Comparison of ENCODE assay signal across 13 mouse cellular contexts in the genomic region with DNA sequence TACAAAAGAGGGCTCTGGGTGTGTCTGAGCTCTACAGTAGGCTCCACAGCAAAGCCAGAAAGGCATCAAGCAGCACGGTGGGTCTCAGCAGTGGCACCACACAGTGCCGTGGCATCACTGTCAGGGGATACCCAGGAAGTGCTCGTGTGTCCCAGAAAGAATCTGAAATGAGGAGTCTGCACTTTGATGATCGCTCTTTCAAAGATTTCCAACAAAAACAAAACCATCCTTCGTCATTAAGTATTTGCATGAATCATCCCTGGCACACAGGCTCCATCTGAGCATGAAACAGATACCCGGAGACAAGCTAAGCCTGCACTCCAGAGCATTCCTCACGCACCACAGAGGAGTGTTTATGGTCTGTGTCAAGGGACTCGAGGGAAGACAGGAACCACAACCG.
DNase-seq lines count a peak whose midpoint lies in the region; ATAC-seq and TF ChIP-seq lines count a peak whose summit lies in the region.
"Had no signal": no experiment of that assay in that cellular context is flagged by ENCODE, and none has a peak within 500 bp of the region (broad histone marks: within the 10 kb centered on the region; RNA-seq: fewer than 3 reads in every experiment).

No protein-coding gene starts in this region.

- no peak for TF ChIP-seq CTCF in thymus, adult 2 months (IDR thresholded peaks at IDR 0.05; ENCODE audit: borderline replicate concordance, control insufficient read depth, extremely low read depth, insufficient read depth, low read length, poor library complexity)
- no peak for TF ChIP-seq CTCF in stomach, postnatal 0 days (IDR thresholded peaks at IDR 0.05; ENCODE audit: low read depth)

- ATAC-seq in heart, embryonic 14.5 days (ENCODE audit: insufficient number of reproducible peaks, insufficient read depth, low FRiP score, low read depth), result no peak
- peak; percentile 58; the same call in 1 of the 2 replicates for ATAC-seq in embryonic facial prominence, embryonic 14.5 days (ENCODE audit: low read depth)
- ATAC-seq in stomach, postnatal 0 days (ENCODE audit: low FRiP score, low TSS enrichment), result peak; percentile 53; the same call in 1 of the 2 replicates
- ATAC-seq: activated CD4-positive, CD25-positive, alpha-beta regulatory T cell, adult 4 months had no signal

- no peaks in the 10 kb centered on the region for H3K9me3 ChIP-seq in heart, embryonic 14.5 days (ENCODE audit: control insufficient read depth, low read length)
- H3K9me3 ChIP-seq in embryonic facial prominence, embryonic 14.5 days (ENCODE audit: control insufficient read depth, low read length), result no peaks in the 10 kb centered on the region
- no peaks in the 10 kb centered on the region for H3K9me3 ChIP-seq in stomach, postnatal 0 days (ENCODE audit: control insufficient read depth, low read length)
- H3K9me3 ChIP-seq: forebrain, embryonic 10.5 days; neural tube, embryonic 12.5 days had no signal

- H3K4me3 ChIP-seq in heart, embryonic 14.5 days (ENCODE audit: control insufficient read depth in 1 of 2, insufficient read depth in 1 of 2, low read depth in 1 of 2, low read length in 2 of 2), result no peak overlapping the region
- no peak overlapping the region for H3K4me3 ChIP-seq in thymus, adult 2 months (ENCODE audit: control insufficient read depth, insufficient read depth, low read length)
- H3K4me3 ChIP-seq in embryonic facial prominence, embryonic 14.5 days (ENCODE audit: low read depth, low read length), result no peak overlapping the region
- no peak overlapping the region for H3K4me3 ChIP-seq in stomach, postnatal 0 days (ENCODE audit: low read depth, low read length)
- H3K4me3 ChIP-seq: forebrain, embryonic 10.5 days; neural tube, embryonic 12.5 days had no signal

- H3K27ac ChIP-seq in heart, embryonic 14.5 days (replicated peaks in 1 of 2; ENCODE audit: control insufficient read depth in 1 of 2, insufficient read depth in 1 of 2, low read depth in 2 of 2, low read length in 2 of 2), result peak overlapping the region; percentile 34 to 36; a peak in 1 of 4 replicates
- peak overlapping the region; percentile 9; the same call in 1 of the 2 replicates for H3K27ac ChIP-seq in thymus, adult 2 months (ENCODE audit: control insufficient read depth, insufficient read depth, low read length)
- no peak overlapping the region; the same call in 1 of the 2 replicates for H3K27ac ChIP-seq in embryonic facial prominence, embryonic 14.5 days (replicated peaks; ENCODE audit: low read depth, low read length)
- H3K27ac ChIP-seq in stomach, postnatal 0 days (replicated peaks), result no peak overlapping the region
- H3K27ac ChIP-seq: forebrain, embryonic 10.5 days; neural tube, embryonic 12.5 days had no signal

- H3K4me1 ChIP-seq in heart, embryonic 14.5 days (ENCODE audit: control insufficient read depth in 2 of 2, insufficient read depth in 2 of 2, low read length in 2 of 2), result peaks cover 26 to 38% of the 10 kb centered on the region in 2 experiments
- H3K4me1 ChIP-seq in thymus, adult 2 months (replicated peaks; ENCODE audit: control insufficient read depth, insufficient read depth, low read length), result peaks cover 36% of the 10 kb centered on the region
- peaks cover 24% of the 10 kb centered on the region for H3K4me1 ChIP-seq in embryonic facial prominence, embryonic 14.5 days (ENCODE audit: control insufficient read depth, insufficient read depth, low read length)
- no peaks in the 10 kb centered on the region for H3K4me1 ChIP-seq in stomach, postnatal 0 days (replicated peaks; ENCODE audit: control insufficient read depth, insufficient read depth)

- no peak for TF ChIP-seq EP300 in stomach, postnatal 0 days (optimal IDR thresholded peaks at IDR 0.05)

- 41% methylated on average over 9 of the region's 9 CpGs for WGBS in heart, embryonic 14.5 days
- 79% methylated on average over 9 of the region's 9 CpGs for WGBS in thymus, adult 2 months
- WGBS in embryonic facial prominence, embryonic 14.5 days, result 39% methylated on average over 9 of the region's 9 CpGs
- 45% methylated on average over 9 of the region's 9 CpGs for WGBS in stomach, postnatal 0 days

- H3K27me3 ChIP-seq in heart, embryonic 14.5 days (ENCODE audit: control insufficient read depth, insufficient read depth, low read length), result no peaks in the 10 kb centered on the region
- H3K27me3 ChIP-seq in thymus, adult 2 months (ENCODE audit: control insufficient read depth, insufficient read depth, low read length), result no peaks in the 10 kb centered on the region
- H3K27me3 ChIP-seq in embryonic facial prominence, embryonic 14.5 days (replicated peaks; ENCODE audit: control insufficient read depth, insufficient read depth, low read length), result no peaks in the 10 kb centered on the region
- no peaks in the 10 kb centered on the region for H3K27me3 ChIP-seq in stomach, postnatal 0 days (ENCODE audit: control insufficient read depth, insufficient read depth, low read length)
- H3K27me3 ChIP-seq: neural tube, embryonic 12.5 days had no signal

- DNase-seq in heart, postnatal 36 days, result no peak
- DNase-seq in thymus, adult 2 months, result no peak
- no peak for DNase-seq in thymus, postnatal 10 days (ENCODE audit: low spot score in 2 of 2)
- DNase-seq in embryonic facial prominence, embryonic 14.5 days (ENCODE audit: low spot score), result peak; percentile 74
- no peak for DNase-seq in stomach, postnatal 0 days (ENCODE audit: low spot score)
- no peak for DNase-seq in cerebellum, adult 11-12 months
- DNase-seq in ovary, postnatal 10 days (ENCODE audit: low spot score), result no peak
- DNase-seq: cerebellum, postnatal 14 days had no signal

- intact Hi-C loops in heart, postnatal 36 days (cut with DNase I), result no loop called here

- H3K36me3 ChIP-seq in heart, embryonic 14.5 days (ENCODE audit: control insufficient read depth, insufficient read depth, low read length), result no peaks in the 10 kb centered on the region
- H3K36me3 ChIP-seq in thymus, adult 2 months (ENCODE audit: control insufficient read depth, insufficient read depth, low read length), result no peaks in the 10 kb centered on the region
- no peaks in the 10 kb centered on the region for H3K36me3 ChIP-seq in embryonic facial prominence, embryonic 14.5 days (ENCODE audit: control insufficient read depth, insufficient read depth, low read length)
- no peaks in the 10 kb centered on the region for H3K36me3 ChIP-seq in stomach, postnatal 0 days (ENCODE audit: control insufficient read depth, insufficient read depth, low read length)
- H3K36me3 ChIP-seq: forebrain, embryonic 10.5 days; neural tube, embryonic 12.5 days had no signal

- no peak for TF ChIP-seq POLR2A in thymus, adult 2 months (IDR thresholded peaks at IDR 0.05; ENCODE audit: control insufficient read depth, extremely low read depth, insufficient read depth, low read length, poor library complexity)

- no peak overlapping the region for H3K9ac ChIP-seq in heart, embryonic 14.5 days (ENCODE audit: low read length)
- no peak overlapping the region for H3K9ac ChIP-seq in embryonic facial prominence, embryonic 14.5 days (ENCODE audit: low read depth, low read length)
- H3K9ac ChIP-seq in stomach, postnatal 0 days (ENCODE audit: low read length), result no peak overlapping the region
- H3K9ac ChIP-seq: neural tube, embryonic 12.5 days had no signal

- no peak overlapping the region for H3K4me2 ChIP-seq in heart, embryonic 14.5 days (ENCODE audit: low read length)
- no peak overlapping the region for H3K4me2 ChIP-seq in embryonic facial prominence, embryonic 14.5 days (ENCODE audit: low read depth, low read length)
- no peak overlapping the region for H3K4me2 ChIP-seq in stomach, postnatal 0 days (replicated peaks; ENCODE audit: low read depth)
- H3K4me2 ChIP-seq: liver, embryonic 11.5 days; neural tube, embryonic 12.5 days had no signal

Comparison
In these comparisons a context has a peak if more than half of its experiments do, and no peak if none do; other contexts are left out.
1. H3K27ac ChIP-seq: peak in heart, embryonic 14.5 days (2 of 2) and thymus, adult 2 months (single experiment); none in embryonic facial prominence, embryonic 14.5 days (single experiment) and stomach, postnatal 0 days (single experiment).